Mouse (Mus musculus) adrenal gland, adult 2 months (tissue): ENCODE measurements at regions not wholly inside any gene's neighbourhood (a gene's known extent, or its start where the extent isn't known, plus 50 kb on each side); places are given as distances from the start of the nearest gene placed in this dataset.
A peak's percentile ranks its signal among the peaks of the same experiment; 100 is the strongest.

ENCODE experiments used
- DNase-seq: peaks from one replicate; pipeline ENCODE4 v3.0.0; 2021

- no peak for DNase-seq
Measured at GRCm38 (mm10) chr14:68022925-68023324, 1271.2 kb downstream of the Synb start.

GRCm38 (mm10) chr14:68021240-68021639, 1272.9 kb downstream of the Synb start:
- DNase-seq, result peak; percentile 49

GRCm38 (mm10) chr14:68020769-68021168, 1273.3 kb downstream of the Synb start:
- no peak for DNase-seq

GRCm38 (mm10) chr14:68018686-68019085, 1275.4 kb downstream of the Synb start:
- no peak for DNase-seq

- no peak for DNase-seq
Measured at GRCm38 (mm10) chr14:67996790-67997417, 1297.2 kb downstream of the Synb start.

- DNase-seq, result no peak
Measured at GRCm38 (mm10) chr14:67993611-67994051, 1300.5 kb downstream of the Synb start.

GRCm38 (mm10) chr14:67993142-67993541, 1301.0 kb downstream of the Synb start:
- DNase-seq, result peak; percentile 39

- no peak for DNase-seq
Measured at GRCm38 (mm10) chr14:67992088-67992487, 1302.0 kb downstream of the Synb start.

- DNase-seq, result no peak
Measured at GRCm38 (mm10) chr14:67990271-67990670, 1303.8 kb downstream of the Synb start.
